Mouse (Mus musculus) heart, adult 9 months (tissue): Measurements from ENCODE around the gene Clcn3.
"Not testable (repeated sequence)": the region's sequence is repeated elsewhere in the genome, so short reads cannot be mapped to it uniquely, and the experiment has no call there.

Experiments
- DNase-seq, 2 experiments: peaks; one replicate each; pipeline ENCODE4 v3.0.0; 2022; ENCODE audit warnings: low spot score in 2 of 2

The Clcn3 gene

DNA sequence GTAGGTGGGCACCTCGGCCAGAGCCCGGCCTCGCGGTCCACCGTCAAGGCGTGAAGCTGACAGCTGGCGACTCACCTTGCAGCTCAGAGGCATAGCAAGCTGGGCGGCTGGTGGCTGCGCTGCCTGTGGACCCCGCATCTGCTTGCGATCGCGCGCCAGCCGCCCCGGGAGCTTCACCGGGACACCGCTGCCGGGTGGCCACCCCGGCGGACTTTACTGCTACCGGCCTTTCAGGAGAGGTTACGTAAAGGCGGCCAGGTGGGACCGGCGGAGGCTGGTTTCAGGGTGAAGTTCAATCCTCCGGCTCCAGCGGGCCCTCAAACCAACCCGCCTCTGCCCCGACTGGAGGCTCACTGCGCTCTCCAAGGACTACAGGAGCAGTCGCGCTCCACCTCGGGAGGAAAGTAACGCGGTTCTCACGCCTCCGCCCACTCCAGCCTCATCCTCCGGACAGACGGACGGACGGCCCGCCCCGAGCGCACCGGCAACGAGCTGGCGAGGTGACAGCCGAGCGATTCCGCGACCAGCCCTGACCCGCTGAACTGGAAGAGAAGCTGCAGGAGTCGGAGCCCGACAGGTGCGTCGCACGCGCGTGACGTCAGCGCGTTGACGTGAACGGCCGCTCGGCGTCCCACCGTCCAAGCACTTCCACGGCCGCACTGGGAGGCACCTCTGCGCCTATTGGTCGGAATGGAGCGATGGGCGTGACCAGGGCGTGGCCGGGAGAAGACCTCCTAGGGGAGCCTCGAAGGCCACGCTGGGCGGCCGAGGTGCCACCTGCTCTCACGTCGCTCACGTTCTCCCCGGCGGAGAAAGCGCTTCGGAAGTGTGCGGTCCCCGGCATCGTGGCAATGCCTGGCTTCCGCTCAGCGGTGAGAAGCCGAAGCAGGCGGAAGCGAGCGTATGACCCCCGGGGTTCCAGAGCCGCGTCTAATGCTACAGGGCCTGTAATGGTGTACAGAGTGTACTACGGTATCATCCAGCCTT lies at the start of gene Clcn3:
Gene Clcn3 (minus strand): TSS at position 600 of the 987 bp plus-strand sequence.
- DNase-seq = peak; percentile 96

DNA sequence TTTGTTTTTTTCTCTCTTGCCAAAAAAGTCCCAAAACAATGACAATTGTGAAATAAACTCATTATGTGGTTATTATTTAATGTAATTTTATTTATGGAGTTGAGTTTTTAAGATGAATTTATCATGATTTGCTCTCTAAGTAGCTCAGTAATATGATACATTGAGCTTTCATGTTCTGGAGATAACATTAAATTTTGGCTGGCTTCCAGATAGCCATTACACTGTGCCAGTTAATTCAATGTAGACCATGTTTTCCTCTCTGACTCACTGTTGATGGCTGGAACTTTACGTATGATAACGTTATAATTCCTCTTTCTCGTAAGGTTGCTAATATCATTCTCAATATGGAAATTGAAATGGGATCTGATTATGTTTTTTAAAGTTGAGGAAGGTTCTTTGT lies 13.4 kb upstream of the Clcn3 start:
- no peak for DNase-seq

DNA sequence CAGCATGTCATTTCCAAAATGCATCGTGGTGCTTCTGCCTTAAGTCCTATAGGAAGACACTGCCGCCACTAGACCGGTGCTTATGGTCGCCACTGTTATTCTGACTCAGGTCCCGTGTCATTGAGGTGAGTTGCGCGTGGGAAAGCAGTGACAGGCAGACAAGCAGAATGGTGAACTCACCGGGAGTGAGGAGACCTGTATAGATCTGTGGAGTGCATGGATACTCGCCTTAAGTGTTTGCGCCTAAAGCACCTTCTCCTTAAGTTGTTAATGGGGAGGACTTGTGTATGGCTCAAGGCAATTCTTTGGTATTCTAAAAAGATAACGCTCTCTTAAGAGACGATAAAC lies 10.5 kb upstream of the Clcn3 start:
- no peak for DNase-seq

DNA sequence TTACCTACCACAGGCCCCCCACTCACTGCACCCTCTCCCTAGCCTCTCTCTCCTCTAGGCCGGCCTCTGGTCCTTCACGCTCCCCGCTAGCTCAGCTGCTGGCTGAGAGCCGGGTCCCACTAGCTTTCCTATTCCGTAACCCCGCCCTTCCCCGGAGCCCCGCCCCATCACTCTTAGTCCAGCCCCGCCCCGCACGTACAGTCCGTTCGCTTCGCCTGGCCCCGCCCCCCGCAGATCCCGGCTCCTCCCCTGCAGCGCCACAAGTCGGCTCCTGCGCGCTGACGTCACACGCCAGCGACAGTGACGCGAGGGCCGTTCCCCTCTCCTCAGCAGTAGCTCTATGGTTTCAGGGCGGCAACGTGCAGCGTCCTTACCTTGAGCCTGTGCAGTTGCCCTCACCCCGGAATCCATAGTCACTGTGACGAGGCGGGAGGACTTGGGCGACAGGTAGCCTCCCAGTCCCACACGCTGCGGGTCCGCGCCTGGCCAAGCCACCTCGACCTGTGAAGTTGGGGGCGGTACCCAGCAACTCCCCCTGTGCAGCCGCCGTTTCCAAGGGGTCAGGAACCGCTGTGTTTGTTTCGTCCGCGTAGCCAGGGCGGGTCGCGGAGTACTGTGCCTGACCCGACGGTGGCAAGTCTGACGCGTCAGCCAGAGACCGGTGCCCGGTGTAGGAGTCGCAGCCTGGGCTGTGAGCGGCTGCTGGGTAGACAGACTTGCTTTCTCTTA lies 10.0 kb upstream of the Clcn3 start, which contains the start of gene Nek1:
Gene Nek1 (plus strand): TSS at position 286 of the 729 bp plus-strand sequence.
- peak; percentile 94 to 97 for DNase-seq

DNA sequence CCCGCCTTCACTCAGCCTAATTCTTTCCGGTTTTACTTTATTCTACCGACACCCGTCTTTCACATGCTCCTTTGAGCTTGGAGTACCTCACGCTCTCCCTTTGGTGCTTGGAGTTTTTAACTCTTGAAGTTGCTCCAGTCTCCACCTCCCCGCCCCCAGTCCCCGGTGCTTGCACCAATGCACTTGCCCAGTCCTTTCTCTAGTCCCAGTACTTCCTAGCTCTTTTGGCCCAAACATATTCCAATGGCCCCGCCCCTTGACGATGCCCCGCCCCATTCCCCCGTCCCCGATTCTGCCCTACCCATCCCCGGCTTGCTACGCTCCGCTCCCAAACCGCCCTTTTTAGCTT lies 9.4 kb upstream of the Clcn3 start:
- peak; percentile 78 to 84 for DNase-seq

DNA sequence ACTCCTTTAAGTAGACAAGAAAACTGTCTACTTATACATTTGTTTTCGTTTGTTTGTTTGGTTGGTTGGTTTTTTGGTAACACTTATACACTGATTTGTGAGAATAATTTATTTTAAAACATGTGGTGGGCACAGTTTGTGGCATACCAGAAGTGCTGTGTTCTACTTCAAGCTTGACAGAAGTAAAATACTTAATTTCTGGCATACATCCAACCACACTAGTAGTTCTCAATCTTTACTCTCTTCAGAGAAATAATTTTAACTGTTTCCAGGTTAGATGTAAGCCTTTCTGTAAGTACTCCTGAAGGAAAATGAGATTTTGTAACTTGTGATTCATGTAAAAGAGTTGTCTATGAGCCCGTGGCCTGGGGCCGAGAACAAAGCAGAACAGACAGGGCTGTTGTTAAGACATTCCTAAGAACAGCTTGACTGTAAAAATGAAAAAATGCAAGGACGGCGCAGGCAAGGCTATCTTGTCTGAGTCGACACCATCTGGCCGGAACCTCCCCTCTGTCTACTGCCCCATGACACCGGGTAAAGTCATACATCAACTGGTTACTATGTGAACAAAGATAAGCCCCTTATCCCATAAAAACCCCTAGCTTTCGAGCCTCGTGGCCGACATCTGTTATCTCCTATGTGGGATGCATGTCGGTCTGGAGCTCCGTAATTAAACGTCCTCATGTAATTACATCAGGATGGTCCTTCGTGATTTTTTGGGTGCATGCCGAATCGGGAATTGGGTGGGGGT lies 1.3 kb upstream of the Clcn3 start:
- not testable (repeated sequence) for DNase-seq

DNA sequence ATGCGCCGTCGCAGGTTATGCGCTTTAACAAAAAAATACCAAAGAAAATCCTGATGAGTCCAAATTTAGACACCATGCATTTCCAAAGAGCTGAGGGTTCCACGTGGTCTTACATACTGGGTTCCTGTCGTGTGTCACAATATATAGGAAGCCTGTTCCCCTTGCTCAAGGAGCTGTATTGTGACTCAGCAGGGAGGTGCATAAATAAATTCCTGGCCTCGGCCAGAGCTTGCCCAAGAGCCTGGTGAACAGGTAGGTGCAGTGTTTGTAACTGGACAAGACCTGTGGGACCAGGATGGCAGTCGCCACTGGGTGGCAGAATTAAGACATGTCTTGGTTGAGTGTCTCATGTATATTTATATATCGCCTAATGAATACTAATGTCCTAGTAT lies 584 bp upstream of the Clcn3 start:
- DNase-seq = peak; percentile 28 to 55

DNA sequence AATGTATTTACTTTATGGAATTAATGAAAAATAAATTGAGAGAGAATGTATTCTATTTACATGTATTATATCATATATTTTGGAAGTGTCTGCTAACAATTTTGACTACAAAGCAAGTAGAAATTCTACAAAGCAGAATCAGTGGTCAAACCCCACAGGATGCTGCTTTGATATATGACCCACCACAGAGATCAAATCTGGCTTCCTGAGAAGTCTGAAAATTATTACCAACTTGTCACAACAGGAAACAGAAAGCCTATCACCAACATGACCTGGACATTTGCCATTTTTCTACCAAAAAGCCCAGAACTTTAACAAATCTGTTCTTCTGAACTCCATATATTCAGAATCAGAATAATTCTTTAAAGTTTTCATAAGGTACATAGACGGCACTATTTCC lies 1.7 kb downstream of the Clcn3 start:
- DNase-seq = no peak

DNA sequence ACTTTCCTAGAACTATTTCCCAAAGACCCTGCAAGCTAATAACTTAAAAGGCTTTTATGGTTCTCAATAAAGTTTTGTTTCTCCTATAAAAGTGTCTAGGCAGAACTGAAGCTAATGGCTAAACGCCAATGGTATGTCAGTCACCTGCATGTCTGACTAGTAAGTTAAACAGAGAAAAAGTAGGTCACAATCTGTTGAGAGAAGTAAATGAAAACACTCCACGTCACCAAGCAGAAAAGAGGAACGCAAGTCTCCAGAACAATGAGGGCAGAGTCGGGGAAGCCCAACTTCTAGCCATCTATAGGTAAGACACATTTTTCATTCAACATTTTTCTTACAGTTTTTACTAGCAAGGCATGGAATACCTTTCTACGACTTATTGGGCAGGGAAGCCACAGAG lies 4.6 kb downstream of the Clcn3 start:
- no peak for DNase-seq

DNA sequence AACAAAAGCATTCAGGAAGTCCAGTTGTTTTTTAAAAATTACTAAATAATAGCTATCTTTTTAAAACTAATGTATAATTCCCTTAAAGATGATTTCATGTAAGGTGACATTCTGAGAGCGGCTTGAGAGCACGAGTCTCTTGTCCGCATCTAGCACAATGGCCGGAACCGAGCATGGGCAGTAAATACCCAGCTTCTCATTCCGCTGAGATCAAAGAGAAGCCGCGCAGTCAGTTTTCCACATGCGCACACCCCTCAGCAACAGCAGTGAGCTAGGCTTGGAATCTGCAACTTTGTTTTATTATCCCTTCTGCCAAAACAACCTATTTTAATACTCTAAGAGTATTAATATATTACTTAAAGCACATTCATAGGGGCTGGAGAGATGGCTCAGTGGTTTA lies 6.3 kb downstream of the Clcn3 start:
- DNase-seq = no peak

DNA sequence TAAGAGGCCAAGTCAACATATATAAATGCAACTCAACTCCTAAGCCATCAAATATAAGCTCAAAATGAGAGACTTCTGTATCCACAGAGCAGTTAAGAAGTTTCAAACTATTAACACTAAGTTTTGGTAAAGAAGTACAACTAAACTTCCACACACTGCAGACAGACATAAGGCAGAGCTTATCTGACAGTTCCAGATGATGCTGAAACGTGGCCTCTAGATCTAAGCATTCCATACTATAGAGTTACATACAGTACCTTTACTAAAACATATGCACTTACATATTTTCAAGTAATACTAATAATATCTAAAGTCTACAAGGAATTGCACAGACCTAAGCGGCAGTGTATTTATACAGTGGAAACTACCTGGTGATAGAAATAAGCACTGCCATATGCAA lies 8.3 kb downstream of the Clcn3 start:
- DNase-seq = no peak

DNA sequence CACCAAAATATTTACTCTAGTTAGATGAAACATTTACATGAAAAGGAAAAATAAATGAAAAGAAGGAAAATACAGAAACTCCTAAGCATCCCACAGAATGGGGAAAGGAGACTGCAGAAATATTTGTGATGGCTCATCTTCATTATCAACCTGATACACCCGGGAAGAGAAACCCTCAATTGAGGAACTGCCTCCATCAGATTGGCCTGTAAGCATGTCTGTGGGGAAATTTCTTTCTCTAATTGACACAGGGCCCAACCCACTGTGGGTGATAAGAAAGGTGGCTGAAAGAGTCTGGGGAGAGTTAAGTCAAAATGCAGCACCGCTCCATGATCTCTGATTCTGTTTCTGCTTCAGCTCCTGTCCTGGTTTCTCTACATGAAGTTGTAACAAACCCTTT lies 9.7 kb downstream of the Clcn3 start:
- no peak for DNase-seq

DNA sequence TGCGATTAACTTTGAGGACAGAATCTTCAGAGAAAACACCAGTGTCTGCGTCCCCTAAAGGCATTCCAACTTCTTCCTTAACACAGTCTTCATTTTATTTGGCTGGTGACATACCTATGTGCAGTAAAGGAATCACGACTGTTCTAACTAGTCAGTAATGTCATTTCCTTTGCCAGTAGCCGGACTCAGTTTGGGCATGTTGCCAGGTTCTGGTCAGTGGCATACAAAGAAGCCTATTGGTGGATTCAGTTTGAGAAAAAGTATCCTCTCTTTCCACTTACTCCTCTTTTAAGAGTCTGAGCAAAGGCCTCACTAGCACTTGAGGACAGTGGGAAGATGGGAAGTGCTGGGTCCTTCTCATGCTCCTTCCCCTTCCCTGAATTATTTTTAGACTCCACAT lies 11.3 kb downstream of the Clcn3 start:
- no peak for DNase-seq

DNA sequence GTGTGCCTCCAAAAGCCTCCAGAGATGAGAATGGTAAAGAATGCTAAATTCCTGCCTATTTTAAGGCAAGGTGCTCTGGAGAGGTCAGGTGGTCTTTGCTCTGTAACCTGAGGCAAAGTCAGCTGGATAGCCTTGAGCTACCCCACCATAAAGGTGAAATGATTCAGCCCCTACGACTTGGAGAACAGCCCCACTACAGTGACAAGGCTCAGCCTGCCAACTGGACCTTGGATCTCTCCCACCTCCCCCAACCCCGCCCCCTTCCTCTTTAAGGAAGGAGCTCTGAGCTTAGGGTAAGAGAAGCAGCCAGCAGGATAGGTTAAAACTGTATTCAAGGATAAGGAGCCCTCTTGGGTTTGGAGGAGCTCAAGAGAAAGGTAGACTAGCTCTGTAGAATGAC lies 14.0 kb downstream of the Clcn3 start:
- no peak for DNase-seq

DNA sequence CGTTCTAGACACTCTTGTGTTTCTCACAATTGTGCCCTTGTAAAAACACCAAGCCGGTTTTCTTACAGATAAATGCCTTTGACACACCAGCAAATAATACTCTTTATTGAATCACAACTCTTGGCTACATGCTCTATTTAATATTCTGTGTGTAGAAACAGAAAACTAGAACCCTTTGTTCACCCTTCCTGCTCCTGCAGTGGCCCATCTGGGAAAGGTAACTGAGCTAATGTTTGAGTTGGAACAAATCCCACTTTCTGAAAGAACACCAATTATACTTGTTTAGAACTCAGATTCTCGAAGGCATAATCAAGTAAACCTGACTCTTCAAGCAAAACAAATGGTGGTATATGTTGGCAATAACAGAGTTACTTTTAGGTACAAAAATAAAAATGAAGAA lies 17.4 kb downstream of the Clcn3 start:
- DNase-seq = no peak

DNA sequence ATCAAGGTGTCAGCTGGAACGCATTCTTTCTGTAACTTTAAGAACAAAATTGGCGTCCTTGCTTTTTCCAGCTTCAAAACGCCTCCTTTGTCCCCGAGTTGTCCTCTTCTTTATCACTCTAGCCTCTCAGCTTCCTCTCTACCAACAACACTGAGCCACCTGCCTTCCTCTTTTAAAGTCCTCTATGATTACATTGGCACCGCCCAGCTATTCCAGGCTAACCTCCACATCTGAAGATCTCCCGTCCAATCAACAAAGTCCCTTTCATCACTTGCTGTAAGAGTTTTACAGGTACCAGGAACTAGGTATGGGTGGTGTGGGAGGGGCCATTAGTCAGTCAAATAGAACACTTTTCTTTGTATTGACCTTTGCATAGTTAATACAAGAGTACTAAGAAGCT lies 17.8 kb downstream of the Clcn3 start:
- DNase-seq = no peak

DNA sequence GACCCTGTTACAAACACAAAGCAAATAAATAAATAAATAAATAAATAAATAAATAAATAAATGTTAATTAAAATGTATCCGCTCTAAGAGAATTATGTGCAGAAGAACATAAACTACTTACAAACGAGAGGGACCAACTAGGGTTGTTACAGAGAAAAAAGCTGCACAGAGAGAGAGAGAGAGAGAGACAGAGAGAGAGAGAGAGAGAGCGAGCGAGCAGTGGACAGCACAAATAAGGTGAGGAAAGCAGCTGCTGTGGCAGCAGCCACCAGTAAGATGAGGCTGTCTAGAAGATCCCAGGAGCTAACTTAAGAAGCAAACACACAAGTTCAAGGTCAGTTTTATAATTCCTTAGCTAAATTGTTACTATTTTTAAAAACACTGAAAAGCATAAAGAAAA lies 18.6 kb downstream of the Clcn3 start:
- no peak for DNase-seq

DNA sequence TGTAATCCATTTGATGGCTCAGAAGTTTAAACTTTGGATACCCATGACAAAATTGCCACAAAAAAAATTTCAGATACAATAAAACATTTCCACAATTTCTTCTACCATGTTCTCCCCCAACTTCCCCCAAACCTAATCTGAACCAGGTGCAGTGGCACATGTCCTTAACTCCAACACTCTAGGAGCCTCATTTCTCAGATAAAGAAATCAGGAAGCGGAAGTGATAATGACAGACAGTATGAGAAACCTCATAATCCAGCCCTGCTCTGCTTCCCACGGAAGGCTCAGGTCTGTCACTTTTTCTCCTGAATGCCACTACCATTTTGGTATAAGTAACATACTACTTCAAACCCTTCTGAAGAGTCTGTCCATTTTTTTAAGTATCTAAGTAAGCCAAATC lies 19.2 kb downstream of the Clcn3 start:
- no peak for DNase-seq

DNA sequence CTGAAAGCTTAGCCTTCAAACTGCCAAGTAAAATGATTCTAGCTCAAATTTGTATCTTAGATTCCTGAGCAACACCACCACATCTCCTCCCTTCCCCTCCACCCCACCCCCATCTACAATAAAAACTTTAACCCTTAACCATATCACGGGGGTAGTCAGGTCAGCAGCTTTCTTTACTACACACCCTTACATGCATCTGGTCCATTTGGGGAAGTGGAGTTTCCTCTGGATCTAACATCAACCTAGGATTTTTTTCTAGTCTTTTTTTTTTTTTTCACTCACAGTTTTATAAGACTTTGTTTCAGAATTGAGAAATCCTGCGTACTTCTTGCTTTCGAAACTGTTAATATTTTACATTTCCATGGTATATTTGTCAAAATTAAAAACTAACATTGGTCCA lies 20.3 kb downstream of the Clcn3 start:
- DNase-seq = no peak

DNA sequence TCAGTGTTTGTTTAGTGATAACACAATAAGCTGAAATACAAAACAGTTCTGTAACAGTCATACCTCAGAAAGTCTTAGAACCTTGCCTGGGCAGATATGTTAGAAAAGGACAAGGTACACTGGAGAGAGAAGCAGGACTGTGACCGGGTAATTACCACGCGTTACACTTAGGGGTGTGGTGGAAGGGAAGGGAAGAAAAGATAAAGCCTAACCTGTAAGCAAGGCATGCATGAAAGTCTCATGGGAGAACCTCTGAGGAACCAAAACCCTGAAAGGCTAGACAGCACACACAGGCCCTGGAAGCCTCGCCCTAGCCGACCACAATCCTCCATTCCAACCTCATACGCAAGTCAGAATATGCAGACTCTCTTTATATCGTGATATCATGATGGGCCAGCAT lies 26.3 kb downstream of the Clcn3 start:
- DNase-seq = no peak

DNA sequence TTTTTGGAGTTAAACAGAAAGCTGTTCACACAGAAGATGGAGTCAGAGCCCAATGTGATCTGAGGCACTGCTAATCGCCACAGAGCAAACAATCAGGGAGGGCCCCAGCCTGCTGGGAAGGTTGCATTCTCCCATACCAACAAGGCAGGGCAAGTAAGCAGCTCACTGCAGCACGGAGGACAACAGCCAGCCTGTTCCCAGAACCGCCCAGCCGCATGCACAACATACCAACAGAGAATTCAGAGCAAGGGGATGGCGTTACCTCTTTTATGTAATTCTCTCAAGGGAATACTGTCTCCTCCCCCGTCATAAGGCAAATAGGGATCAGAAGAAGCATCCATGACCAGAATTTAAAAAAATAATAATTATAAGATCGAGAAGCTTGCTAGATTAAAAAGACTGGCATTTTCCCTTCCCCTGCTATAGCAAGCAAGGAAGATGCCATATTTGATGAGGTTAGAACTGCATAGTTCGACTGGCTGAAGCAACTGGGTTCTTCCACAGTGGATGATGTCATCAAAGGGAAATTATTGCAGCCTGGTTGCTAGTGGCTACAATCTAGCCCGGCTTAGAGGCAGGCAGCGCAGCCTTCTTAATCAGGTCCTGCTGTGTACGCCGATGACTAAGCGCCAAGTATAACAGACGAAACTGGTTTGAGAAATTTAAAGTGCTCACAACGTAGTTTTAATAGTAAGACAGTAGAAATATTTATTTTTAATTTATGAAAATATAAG lies 28.7 kb downstream of the Clcn3 start:
- DNase-seq = peak; percentile 89 to 90

DNA sequence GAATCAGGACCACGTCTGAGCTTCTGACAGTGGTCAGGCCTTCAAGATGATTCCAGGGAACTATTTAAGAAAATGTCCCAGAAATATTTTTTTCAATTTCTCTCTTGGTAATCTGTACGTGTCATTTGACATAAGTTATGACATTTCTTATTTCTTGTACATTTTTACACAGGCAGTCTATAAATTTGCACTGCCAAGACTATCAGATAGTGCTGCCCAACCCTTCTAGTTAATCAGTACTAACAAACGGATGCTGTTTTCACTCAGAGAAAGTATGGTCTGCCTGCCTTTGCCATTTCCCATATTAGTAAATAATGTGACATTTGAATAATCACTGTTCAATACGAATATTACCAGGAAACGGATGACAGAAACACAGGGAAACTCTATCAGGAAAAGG lies 30.3 kb downstream of the Clcn3 start:
- no peak for DNase-seq
